Mouse (Mus musculus) midbrain, embryonic 10.5 days (tissue): ENCODE measurements around the gene Gm8362. TPM values are rescaled to one million over a fixed set of nuclear protein-coding genes. Genes with fewer than 3 reads are reported as not detected.
A peak's percentile ranks its signal among the peaks of the same experiment; 100 is the strongest.
"Not testable (repeated sequence)": the region's sequence is repeated elsewhere in the genome, so short reads cannot be mapped to it uniquely, and the experiment has no call there.

ENCODE experiments used
- DNase-seq: peaks from one replicate; pipeline ENCODE4 v3.0.0-alpha.2; 2017; ENCODE audit warnings: low spot score
- H3K27ac ChIP-seq: fragments of 300-500 bp; sonication (generic); replicated peaks from 2 replicates; pipeline ENCODE4 v1.5.1; 2016; ENCODE audit warnings: mild to moderate bottlenecking
- H3K27me3 ChIP-seq: fragments of 300-500 bp; sonication (generic); 2 replicates; pipeline ENCODE4 v1.6.1; 2016; ENCODE audit warnings: low read depth, mild to moderate bottlenecking; ENCODE audit not compliant: poor library complexity, severe bottlenecking
- H3K36me3 ChIP-seq: fragments of 300-500 bp; sonication (generic); 2 replicates; pipeline ENCODE4 v1.6.1; 2016; ENCODE audit warnings: mild to moderate bottlenecking, moderate library complexity
- H3K4me1 ChIP-seq: fragments of 300-500 bp; sonication (generic); 2 replicates; pipeline ENCODE4 v1.6.1; 2016
- H3K4me3 ChIP-seq: fragments of 300-500 bp; sonication (generic); 2 replicates; pipeline ENCODE4 v1.5.1; 2016; ENCODE audit warnings: mild to moderate bottlenecking, moderate library complexity
- H3K9me3 ChIP-seq: fragments of 300-500 bp; sonication (generic); replicated peaks from 2 replicates; pipeline ENCODE4 v1.6.1; 2016; ENCODE audit warnings: mild to moderate bottlenecking
- WGBS: fragments of 180-500 bp; shearing (Covaris S2); methylation state at CpG from one replicate; pipeline ENCODE4 v1.1.7; 2016; 5-methylcytosine and 5-hydroxymethylcytosine counted together
- polyA plus RNA-seq: library from polyadenylated mRNA; unstranded; fragments of >200 nt; fragmentation: Nextera tagmentation; extraction: Ambion mirVana; gene quantifications from 2 replicates; pipeline ENCODE4 v1.2.1, GENCODE M21; 2016

Gm8362 gene
- polyA plus RNA-seq: not detected in 2 replicates

- not testable (repeated sequence) for H3K4me1 ChIP-seq, H3K27me3 ChIP-seq, H3K4me3 ChIP-seq, DNase-seq, H3K9me3 ChIP-seq, H3K36me3 ChIP-seq, H3K27ac ChIP-seq
- WGBS: 80% methylated on average over 1 of the region's 1 CpGs
These were observed at the start of gene Gm8362 for GRCm38 (mm10) chr14:6774311-6774710. TSS of gene Gm8362 (minus strand) at chr14:6774411.

GRCm38 (mm10) chr14:6823297-6823696 lies 49.1 kb upstream of the Gm8362 start:
- DNase-seq: not testable (repeated sequence)
- WGBS: 90% methylated on average over 3 of the region's 3 CpGs

GRCm38 (mm10) chr14:6757231-6757536 lies 17.0 kb downstream of the Gm8362 start:
- H3K27me3 ChIP-seq, H3K36me3 ChIP-seq, DNase-seq, H3K9me3 ChIP-seq, H3K4me1 ChIP-seq: not testable (repeated sequence)
- WGBS: 2% methylated on average over 6 of the region's 13 CpGs
- peak overlapping the region; percentile 53 for H3K4me3 ChIP-seq
- peak overlapping the region; percentile 79; the same call in 1 of the 2 replicates for H3K27ac ChIP-seq

More at GRCm38 (mm10) chr14:6823297-6823696, 49.1 kb upstream of the Gm8362 start:
- H3K27me3 ChIP-seq, H3K9me3 ChIP-seq, H3K36me3 ChIP-seq, H3K27ac ChIP-seq, H3K4me1 ChIP-seq, H3K4me3 ChIP-seq: not testable (repeated sequence)

GRCm38 (mm10) chr14:6756384-6757230 lies 17.6 kb downstream of the Gm8362 start:
- Histone ChIP-seq H3K4me3 (peak overlapping the region; percentile 53), H3K27ac (peak overlapping the region; percentile 79)
- not testable (repeated sequence) for H3K9me3 ChIP-seq, H3K4me1 ChIP-seq, H3K36me3 ChIP-seq, H3K27me3 ChIP-seq
- peak; percentile 13 for DNase-seq
- under 1% methylated on average over 20 of the region's 67 CpGs for WGBS

- H3K36me3 ChIP-seq, H3K9me3 ChIP-seq, DNase-seq, H3K4me3 ChIP-seq, H3K27ac ChIP-seq, H3K4me1 ChIP-seq, H3K27me3 ChIP-seq: not testable (repeated sequence)
- WGBS: no CpG with 5 or more reads among the region's 2 CpGs
These were observed 32.0 kb downstream of the Gm8362 start, which contains the start of gene Gm3636 for GRCm38 (mm10) chr14:6742232-6742631. TSS of gene Gm3636 (minus strand) at chr14:6742332.

- WGBS: 85% methylated on average over 1 of the region's 2 CpGs
- not testable (repeated sequence) for H3K9me3 ChIP-seq, H3K4me3 ChIP-seq
These were observed 54.1 kb downstream of the Gm8362 start, which contains the start of gene Gm8050 for GRCm38 (mm10) chr14:6720151-6720550. TSS of gene Gm8050 (minus strand) at chr14:6720251.

More at GRCm38 (mm10) chr14:6720151-6720550, 54.1 kb downstream of the Gm8362 start, which contains the start of gene Gm8050:
- H3K27me3 ChIP-seq, H3K4me1 ChIP-seq, H3K27ac ChIP-seq, H3K36me3 ChIP-seq, DNase-seq: not testable (repeated sequence)

Other genes with a start within 250 kb of the Gm8362 start
- not detected in 2 replicates for gene Gm8356, start 237.1 kb downstream of the Gm8362 start, polyA plus RNA-seq
- gene Gm3629, start 183.8 kb downstream of the Gm8362 start, polyA plus RNA-seq: 0.09 and 0.11 TPM in 2 replicates
- gene Gm3460, start 152.0 kb downstream of the Gm8362 start, polyA plus RNA-seq: not detected in 2 replicates
- not detected in 2 replicates for gene Gm10251, start 90.2 kb downstream of the Gm8362 start, polyA plus RNA-seq
- gene Gm8050, start 54.2 kb downstream of the Gm8362 start, polyA plus RNA-seq: not detected in 2 replicates
- 3.8 and 4.5 TPM in 2 replicates for gene Gm3636, start 32.1 kb downstream of the Gm8362 start, polyA plus RNA-seq
- gene Gm3642, start 65.9 kb upstream of the Gm8362 start, polyA plus RNA-seq: not detected in 2 replicates
- 1.1 and 1.9 TPM in 2 replicates for gene Gm3667, start 115.6 kb upstream of the Gm8362 start, polyA plus RNA-seq
- not detected in 2 replicates for gene Gm6356, start 199.4 kb upstream of the Gm8362 start, polyA plus RNA-seq